Mouse (Mus musculus): ENCODE measurements around the gene Gm10053.
A peak's percentile ranks its signal among the peaks of the same experiment; 100 is the strongest.

The Gm10053 gene

GRCm38 (mm10) chr19:24899578-24900544 lies 24.4 kb downstream of the Gm10053 start:
- peak in 1 of 2 experiments; percentile 27 for DNase-seq (ENCODE audit: low spot score in 2 of 2)

DNA sequence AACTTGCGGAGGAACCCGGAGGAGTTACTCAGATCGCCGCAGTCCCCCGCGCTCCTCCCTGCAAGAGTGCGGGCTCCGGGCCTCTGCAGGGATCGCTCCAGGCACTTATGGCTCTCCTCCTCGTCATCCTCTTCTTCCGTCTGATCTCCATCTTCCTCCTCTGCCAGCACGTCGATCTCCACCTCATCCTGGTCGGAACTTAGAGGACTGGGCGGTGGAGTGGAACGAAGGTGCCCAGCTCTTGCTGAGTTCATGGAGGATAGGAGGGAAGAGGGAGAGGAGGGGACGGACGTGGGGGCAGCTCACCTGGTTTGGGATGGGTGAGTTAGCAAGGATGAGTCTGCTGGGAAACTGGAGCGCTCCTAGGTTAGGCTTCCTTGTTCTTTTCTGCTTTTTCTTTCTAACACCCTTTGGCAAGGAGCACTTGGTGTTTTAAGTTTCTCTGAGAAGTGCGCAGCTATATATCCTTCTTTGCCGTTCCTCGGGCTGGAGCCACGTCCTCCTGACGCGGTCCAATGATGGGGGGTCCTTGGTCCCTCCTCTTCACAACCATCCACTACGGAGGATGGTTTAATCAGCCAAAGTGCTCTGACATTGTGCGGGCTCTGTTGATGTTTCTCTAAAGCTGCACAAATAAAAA lies 25.2 kb downstream of the Gm10053 start, which contains the start of gene Foxd4:
TSS of gene Foxd4 (minus strand) at position 617 of the 640 bp plus-strand sequence.
- DNase-seq (ENCODE audit: low spot score in 2 of 2), result no peak

GRCm38 (mm10) chr19:24901666-24902065 lies 26.2 kb downstream of the Gm10053 start:
- DNase-seq (ENCODE audit: low spot score in 2 of 2), result no peak

DNA sequence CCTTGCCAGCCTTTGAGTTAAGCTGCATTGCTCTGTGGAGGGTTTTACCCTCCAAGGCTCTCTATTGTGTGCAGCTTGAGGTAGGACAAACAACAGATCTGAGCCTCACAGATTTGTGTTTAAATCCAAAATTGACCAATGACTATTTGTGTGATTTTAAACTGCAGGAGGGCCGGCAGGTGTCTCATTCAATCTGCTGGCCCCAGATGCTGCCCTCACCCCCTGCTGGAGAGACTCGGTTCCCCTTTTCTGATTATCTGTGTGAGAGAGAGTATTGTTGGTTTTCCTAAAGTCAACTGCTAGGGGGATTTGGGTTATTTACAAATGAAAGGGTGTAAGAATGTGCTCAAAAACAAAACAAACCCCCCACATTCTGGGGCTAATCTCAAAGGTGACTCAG lies 26.8 kb downstream of the Gm10053 start:
- no peak for DNase-seq (ENCODE audit: low spot score in 2 of 2)

DNA sequence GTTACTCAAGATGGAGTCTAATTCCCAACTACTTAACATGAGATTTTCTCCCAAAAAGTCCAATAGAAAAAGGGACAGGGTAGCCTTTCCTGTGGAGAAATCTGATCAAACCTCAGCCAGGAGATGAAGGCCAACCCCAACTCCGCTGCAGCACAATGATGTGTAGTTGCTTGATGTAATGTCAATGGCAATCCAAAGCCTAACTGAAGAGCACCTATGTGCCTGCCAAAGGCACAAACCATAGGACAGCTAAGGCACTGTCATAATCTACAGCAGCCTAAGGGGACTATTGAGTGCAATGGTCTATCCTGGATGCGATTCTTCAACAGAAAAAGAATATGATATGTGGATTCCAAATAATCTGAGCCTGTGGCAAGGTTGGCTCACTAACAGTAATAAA lies 27.3 kb downstream of the Gm10053 start:
- DNase-seq (ENCODE audit: low spot score in 2 of 2), result no peak

GRCm38 (mm10) chr19:24907655-24908054 lies 32.2 kb downstream of the Gm10053 start:
- no peak for DNase-seq (ENCODE audit: low spot score in 2 of 2)

- DNase-seq (ENCODE audit: low spot score in 2 of 2), result no peak
Observed at GRCm38 (mm10) chr19:24908385-24909155, 33.1 kb downstream of the Gm10053 start.

DNA sequence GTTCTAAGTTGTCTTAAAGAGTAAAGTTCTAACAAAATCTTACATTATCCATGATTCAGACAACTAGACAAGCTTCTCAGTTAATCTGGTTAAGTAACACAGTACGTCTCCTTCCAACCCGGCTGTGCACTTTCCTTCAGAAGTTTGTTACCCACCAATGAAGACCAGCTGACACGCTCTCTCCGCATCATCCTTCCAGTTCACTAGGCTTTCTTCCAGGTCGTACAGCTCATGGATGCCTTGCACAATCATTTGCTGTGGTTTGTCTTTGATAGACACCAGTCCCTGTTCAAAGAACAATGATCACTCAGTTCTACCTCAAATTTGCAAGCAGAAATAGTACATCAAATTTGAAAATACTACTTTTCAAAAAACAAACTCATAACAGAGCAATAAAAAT lies 45.4 kb downstream of the Gm10053 start:
- no peak for DNase-seq (ENCODE audit: low spot score in 2 of 2)

All from urinary bladder, adult 18-20 months (tissue).